Mouse (Mus musculus) hindbrain, postnatal 0 days (tissue): ENCODE data around the gene Zswim4. TPM values are rescaled to one million over a fixed set of nuclear protein-coding genes. Genes with fewer than 3 reads are reported as not detected.

Source experiments
- ATAC-seq: fragments of 200-750 bp; cut with Nextera tagmentation; 2 replicates; pipeline ENCODE4 v1.8.0; 2017; ENCODE audit warnings: mild to moderate bottlenecking, moderate TSS enrichment, moderate library complexity
- DNase-seq: peaks from one replicate; pipeline ENCODE4 v3.0.0-alpha.2; 2015; ENCODE audit warnings: low spot score
- H3K27ac ChIP-seq: fragments of 300-500 bp; sonication (generic); 2 replicates; pipeline ENCODE4 v1.5.1; 2014; ENCODE audit warnings: mild to moderate bottlenecking
- H3K27me3 ChIP-seq: fragments of 300-500 bp; sonication (generic); 2 replicates; pipeline ENCODE4 v1.6.1; 2014; ENCODE audit warnings: low read length, mixed read lengths; ENCODE audit not compliant: insufficient read depth
- H3K36me3 ChIP-seq: fragments of 300-500 bp; sonication (generic); 2 replicates; pipeline ENCODE4 v1.6.1; 2014; ENCODE audit warnings: low read length, mixed read lengths; ENCODE audit not compliant: insufficient read depth
- H3K4me1 ChIP-seq: fragments of 300-500 bp; sonication (generic); 2 replicates; pipeline ENCODE4 v1.6.1; 2014; ENCODE audit warnings: antibody characterized with exemption, low read length, mixed read lengths; ENCODE audit not compliant: insufficient read depth
- H3K4me2 ChIP-seq: fragments of 300-500 bp; sonication (generic); 2 replicates; pipeline ENCODE4 v1.6.1; 2014; ENCODE audit warnings: low read depth, mild to moderate bottlenecking, low read length, moderate library complexity, mixed read lengths
- H3K4me3 ChIP-seq: fragments of 300-500 bp; sonication (generic); 2 replicates; pipeline ENCODE4 v1.5.1; 2014; ENCODE audit warnings: low read length
- H3K9ac ChIP-seq: fragments of 300-500 bp; sonication (generic); replicated peaks from 2 replicates; pipeline ENCODE4 v1.6.1; 2014; ENCODE audit warnings: mild to moderate bottlenecking, low read length, moderate library complexity, mixed read lengths
- H3K9me3 ChIP-seq: fragments of 300-500 bp; sonication (generic); 2 replicates; pipeline ENCODE4 v1.6.1; 2016; ENCODE audit warnings: low read length, mixed read lengths
- CTCF ChIP-seq: IDR thresholded peaks from 2 replicates; pipeline ENCODE4 v1.5.1; 2016; ENCODE audit warnings: antibody characterized with exemption, control low read depth, low read depth
- WGBS: fragments of 180-500 bp; shearing (Covaris S2); extraction: QIAGEN DNeasy Blood & Tissue Kit; methylation state at CpG from one replicate; pipeline ENCODE4 v1.1.7; 2014; 5-methylcytosine and 5-hydroxymethylcytosine counted together
- polyA plus RNA-seq: library from polyadenylated mRNA; unstranded; fragments of >200 nt; fragmentation: Nextera tagmentation; extraction: Ambion mirVana; gene quantifications from 2 replicates; pipeline ENCODE4 v1.2.1, GENCODE M21; 2015
- total RNA-seq: library from RNA; depleted of rRNA; stranded (reverse); fragments of >200 nt; gene quantifications from 2 replicates; pipeline ENCODE4 v1.2.3, GENCODE M21; 2014

Gene Zswim4
- total and polyA plus RNA-seq, 2 experiments from 2014 or later: 11.3 to 44.1 TPM

GRCm38 (mm10) chr8:84249257-84250170, 12.7 kb upstream of the Zswim4 start, which contains the start of gene D8Ertd738e:
TSS of gene D8Ertd738e (minus strand) at chr8:84249719.
- no peaks in the 10 kb centered on the region for H3K9me3 ChIP-seq
- DNase-seq (peak; percentile 96), ATAC-seq (peak; percentile 93)
- no peaks in the 10 kb centered on the region for H3K27me3 ChIP-seq
- H3K4me3 ChIP-seq: peak within 1 kb of the TSS; percentile 96
- peaks cover 44% of the 10 kb centered on the region for H3K36me3 ChIP-seq
- no peak for TF ChIP-seq CTCF
- 4% methylated on average over 52 of the region's 52 CpGs for WGBS
- peak within 1 kb of the TSS; percentile 79 for H3K9ac ChIP-seq
- H3K4me2 ChIP-seq: peak within 1 kb of the TSS; percentile 87
- peak within 1 kb of the TSS; percentile 84 for H3K27ac ChIP-seq
- H3K4me1 ChIP-seq: no peaks in the 10 kb centered on the region

DNA sequence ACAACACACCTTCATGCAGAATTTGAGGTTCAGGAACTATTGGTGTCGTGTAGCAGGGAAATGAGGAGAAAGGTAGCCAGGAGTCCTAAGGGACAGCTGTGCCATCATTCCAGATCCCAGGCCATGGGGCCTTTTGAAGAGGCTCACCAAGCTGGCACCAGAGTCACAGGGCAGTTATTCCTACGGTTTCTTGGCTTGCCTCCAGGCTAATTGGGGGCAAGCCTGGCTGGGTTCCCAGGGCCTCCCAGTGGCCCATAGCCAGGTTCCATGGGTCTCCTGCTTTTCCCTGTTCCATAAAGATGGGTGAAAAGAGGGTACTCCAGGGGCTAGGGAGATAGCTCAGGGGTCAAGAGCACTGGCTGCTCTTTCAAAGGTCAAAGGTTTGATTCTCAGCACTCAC, 5.0 kb upstream of the Zswim4 start:
- DNase-seq: peak; percentile 49
- H3K9me3 ChIP-seq: no peaks in the 10 kb centered on the region
- H3K27ac ChIP-seq: no peak overlapping the region
- peaks cover 23% of the 10 kb centered on the region for H3K36me3 ChIP-seq
- H3K27me3 ChIP-seq: no peaks in the 10 kb centered on the region
- no peak overlapping the region for H3K4me2 ChIP-seq
- H3K4me1 ChIP-seq: no peaks in the 10 kb centered on the region
- H3K9ac ChIP-seq: no peak overlapping the region
- no peak overlapping the region for H3K4me3 ChIP-seq
- ATAC-seq: no peak
- 27% methylated on average over 2 of the region's 2 CpGs for WGBS
- TF ChIP-seq CTCF: no peak

GRCm38 (mm10) chr8:84241167-84241566, 4.3 kb upstream of the Zswim4 start:
- Histone ChIP-seq H3K4me1 (no peaks in the 10 kb centered on the region), H3K4me2 (no peak overlapping the region), H3K27ac (no peak overlapping the region), H3K27me3 (no peaks in the 10 kb centered on the region), H3K9ac (no peak overlapping the region), H3K36me3 (peaks cover 16% of the 10 kb centered on the region), H3K9me3 (no peaks in the 10 kb centered on the region), H3K4me3 (no peak overlapping the region)
- 45% methylated on average over 6 of the region's 6 CpGs for WGBS
- ATAC-seq: no peak
- no peak for TF ChIP-seq CTCF
- no peak for DNase-seq

- peaks cover 11% of the 10 kb centered on the region; the same call in 1 of the 2 replicates for H3K4me1 ChIP-seq
- no peaks in the 10 kb centered on the region for H3K27me3 ChIP-seq
- no peak for TF ChIP-seq CTCF
- ATAC-seq (no peak), DNase-seq (peak; percentile 17)
- H3K4me3 ChIP-seq: peak overlapping the region; percentile 91
- WGBS: 18% methylated on average over 19 of the region's 19 CpGs
- peak overlapping the region; percentile 83 for H3K4me2 ChIP-seq
- H3K27ac ChIP-seq: peak overlapping the region; percentile 80
- H3K9me3 ChIP-seq: no peaks in the 10 kb centered on the region
- H3K36me3 ChIP-seq: no peaks in the 10 kb centered on the region
- H3K9ac ChIP-seq: peak overlapping the region; percentile 49
These were observed 831 bp upstream of the Zswim4 start for GRCm38 (mm10) chr8:84237542-84238229.

DNA sequence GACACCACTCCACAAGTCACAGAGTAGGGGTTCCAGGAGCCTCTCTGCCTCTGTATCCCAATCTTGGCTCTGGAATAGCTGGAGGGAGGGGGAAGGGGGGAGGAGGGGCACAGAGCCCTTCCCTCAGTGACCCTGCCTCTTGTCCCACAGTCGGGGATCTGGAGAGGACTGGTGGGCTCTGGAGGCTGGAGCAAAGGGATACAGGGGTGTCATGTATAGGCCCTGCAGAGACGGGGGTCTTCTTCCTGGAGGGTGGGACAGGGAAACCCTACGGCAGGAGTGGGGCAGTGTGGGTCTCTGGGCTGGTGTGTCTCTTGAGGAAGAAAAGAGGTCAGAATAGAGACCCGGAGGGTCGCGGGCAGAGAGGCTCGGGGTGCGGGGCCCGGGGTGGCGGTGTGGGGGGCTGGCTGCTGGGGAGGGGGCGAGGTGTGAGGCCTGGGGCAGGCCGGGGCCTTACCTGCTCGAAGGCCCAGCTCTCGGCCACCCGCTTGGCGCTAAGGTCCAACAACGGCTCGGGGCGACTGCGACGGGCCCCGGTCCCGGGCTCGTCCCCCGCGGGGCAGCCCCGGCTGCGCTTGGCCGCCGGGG, 351 bp downstream of the Zswim4 start:
- DNase-seq (peak; percentile 24), ATAC-seq (peak; percentile 41)

DNA sequence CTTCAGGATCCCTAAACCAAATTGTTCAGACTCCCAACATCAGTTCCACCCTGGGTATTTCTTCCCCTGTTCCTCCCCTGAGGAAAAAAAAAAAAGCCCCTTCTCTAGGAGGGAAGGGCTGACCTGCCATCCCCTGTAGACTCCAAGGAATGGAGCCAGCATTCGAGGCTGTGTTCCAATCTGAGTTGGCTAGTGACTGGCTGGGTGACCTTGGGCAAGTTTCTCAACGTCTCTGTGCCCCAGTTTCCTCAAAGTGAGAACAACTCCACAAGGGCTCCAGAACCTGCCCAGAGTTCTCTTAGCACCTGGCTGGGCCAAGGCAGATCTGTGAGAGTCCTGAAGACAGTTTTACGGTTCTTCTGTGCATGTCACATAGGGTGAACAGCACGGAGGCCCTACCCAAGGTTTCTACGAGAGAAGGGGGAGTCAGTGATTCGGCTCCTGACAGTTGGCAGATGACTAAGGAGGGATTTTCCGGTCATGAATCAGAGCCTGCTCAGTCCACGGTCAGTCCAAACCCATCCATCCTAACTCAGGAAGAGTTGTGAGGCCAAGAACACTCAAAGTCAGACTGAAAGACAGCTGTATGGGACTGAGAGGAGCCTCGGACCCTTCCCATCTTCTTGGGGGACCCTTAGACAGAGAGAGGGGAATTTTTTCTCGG, 977 bp downstream of the Zswim4 start:
- Histone ChIP-seq H3K9ac (peak overlapping the region; percentile 98), H3K27me3 (no peaks in the 10 kb centered on the region), H3K4me3 (peak overlapping the region; percentile 91), H3K36me3 (peaks cover 12% of the 10 kb centered on the region; the same call in 1 of the 2 replicates), H3K4me1 (peaks cover 11% of the 10 kb centered on the region; the same call in 1 of the 2 replicates), H3K4me2 (peak overlapping the region; percentile 68), H3K9me3 (no peaks in the 10 kb centered on the region), H3K27ac (peak overlapping the region; percentile 80; the same call in 1 of the 2 replicates)
- no peak for ATAC-seq
- WGBS: 18% methylated on average over 10 of the region's 10 CpGs
- TF ChIP-seq CTCF: no peak
- DNase-seq: no peak

More for the DNA sequence above, 351 bp downstream of the Zswim4 start:
- no peak for TF ChIP-seq CTCF
- H3K27ac ChIP-seq: peak overlapping the region; percentile 80
- under 1% methylated on average over 25 of the region's 30 CpGs for WGBS
- H3K9me3 ChIP-seq: no peaks in the 10 kb centered on the region
- H3K36me3 ChIP-seq: peaks cover 10% of the 10 kb centered on the region; the same call in 1 of the 2 replicates
- peak overlapping the region; percentile 68 for H3K4me2 ChIP-seq
- H3K4me1 ChIP-seq: peaks cover 11% of the 10 kb centered on the region; the same call in 1 of the 2 replicates
- peak overlapping the region; percentile 98 for H3K9ac ChIP-seq
- peak overlapping the region; percentile 91 for H3K4me3 ChIP-seq
- H3K27me3 ChIP-seq: no peaks in the 10 kb centered on the region
